Mouse (Mus musculus) telencephalon, adult 2 months (tissue): ENCODE data around the gene Plekhg4.

Experiments used
- DNase-seq: peaks from one replicate; pipeline ENCODE4 v3.0.0-alpha.2; 2011; ENCODE audit warnings: low read depth, low spot score

Plekhg4 gene

DNA sequence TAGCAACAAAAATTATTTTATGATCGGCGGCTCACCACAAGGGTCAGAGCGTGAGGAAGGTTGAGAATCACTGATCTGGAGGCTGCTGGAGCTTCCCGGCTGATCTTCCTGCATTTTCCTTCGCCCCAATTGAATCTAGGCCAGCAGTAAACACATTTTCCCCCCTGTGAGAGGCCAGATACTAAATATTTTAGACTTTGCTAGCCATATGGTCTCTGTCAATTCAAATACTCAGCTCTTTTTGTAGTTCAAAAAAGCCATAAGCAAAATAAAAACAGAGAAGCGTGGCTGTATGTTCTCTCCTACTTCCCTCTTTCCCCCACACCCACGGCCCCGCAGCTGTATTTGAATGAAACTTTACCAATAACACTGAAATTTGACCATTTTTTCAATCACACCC lies 30.4 kb downstream of the Plekhg4 start:
- DNase-seq, result no peak

GRCm38 (mm10) chr8:105404496-105404895 lies 31.4 kb downstream of the Plekhg4 start:
- DNase-seq, result no peak

- peak; percentile 13 for DNase-seq
These were observed 33.3 kb downstream of the Plekhg4 start for GRCm38 (mm10) chr8:105406416-105406815.

- DNase-seq, result no peak
These were observed 35.3 kb downstream of the Plekhg4 start for GRCm38 (mm10) chr8:105408331-105408730.

DNA sequence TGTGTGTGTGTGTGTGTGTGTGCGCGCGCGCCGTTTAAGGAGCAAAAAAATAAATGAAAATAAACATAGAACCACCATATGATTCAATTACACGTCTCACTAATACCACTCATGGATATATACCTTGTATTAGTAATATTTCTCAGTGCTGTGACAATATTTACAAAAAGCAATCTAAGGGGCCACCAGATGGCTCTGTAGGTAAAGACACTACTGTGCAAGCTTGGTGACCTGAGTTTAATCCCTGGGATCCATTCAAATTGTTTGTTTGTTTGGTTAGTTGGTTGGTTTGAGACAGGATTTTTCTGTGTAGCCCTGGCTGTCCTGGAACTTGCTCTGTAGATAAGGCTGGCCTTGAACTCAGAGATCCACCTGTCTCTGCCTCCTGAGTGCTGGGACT lies 36.9 kb downstream of the Plekhg4 start:
- no peak for DNase-seq

DNA sequence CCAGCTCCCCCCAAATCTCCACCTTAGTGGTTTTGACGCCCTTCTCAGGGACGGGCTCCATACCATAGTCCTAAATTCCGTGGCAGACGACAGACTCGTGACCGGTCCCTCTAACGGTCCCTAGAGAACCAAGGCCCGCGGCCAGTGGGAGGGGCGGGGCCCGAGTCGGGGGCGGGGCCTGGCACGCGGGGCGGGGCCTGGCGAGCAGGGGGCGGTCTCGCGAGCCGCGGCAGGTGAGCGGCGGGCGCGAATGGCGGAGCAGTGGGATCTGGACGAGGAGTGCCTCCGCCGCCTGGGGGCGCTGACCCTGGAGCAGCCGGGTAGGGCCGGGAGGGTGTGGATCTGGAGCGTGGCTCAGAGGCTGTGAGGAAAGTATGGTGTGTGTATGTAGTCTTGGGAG lies 40.3 kb downstream of the Plekhg4 start, which contains the start of the genes Kctd19 and Lrrc36:
Kctd19 (minus strand) TSS at position 112 of the 400 bp plus-strand sequence.
Lrrc36 (plus strand) TSS at position 181 of the 400 bp plus-strand sequence.
- no peak for DNase-seq

DNA sequence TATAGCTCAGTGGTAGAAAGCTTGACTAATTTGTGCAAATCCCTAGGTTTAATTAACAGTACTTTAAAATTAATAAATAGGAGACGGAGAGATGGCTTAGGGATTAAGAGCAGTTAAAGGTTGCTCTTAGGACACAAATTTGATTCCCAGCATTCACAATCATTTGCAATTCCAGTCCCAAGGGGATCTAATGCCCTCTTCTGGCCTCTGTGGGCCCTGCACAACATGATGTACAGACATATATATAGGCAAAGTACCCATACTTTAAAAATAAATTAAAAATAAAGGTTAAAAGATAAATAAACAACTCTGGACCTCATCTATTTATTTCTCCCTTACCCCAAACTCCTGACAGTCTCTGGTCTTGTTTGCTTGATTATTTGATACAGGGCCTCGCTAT lies 45.9 kb downstream of the Plekhg4 start:
- no peak for DNase-seq

DNA sequence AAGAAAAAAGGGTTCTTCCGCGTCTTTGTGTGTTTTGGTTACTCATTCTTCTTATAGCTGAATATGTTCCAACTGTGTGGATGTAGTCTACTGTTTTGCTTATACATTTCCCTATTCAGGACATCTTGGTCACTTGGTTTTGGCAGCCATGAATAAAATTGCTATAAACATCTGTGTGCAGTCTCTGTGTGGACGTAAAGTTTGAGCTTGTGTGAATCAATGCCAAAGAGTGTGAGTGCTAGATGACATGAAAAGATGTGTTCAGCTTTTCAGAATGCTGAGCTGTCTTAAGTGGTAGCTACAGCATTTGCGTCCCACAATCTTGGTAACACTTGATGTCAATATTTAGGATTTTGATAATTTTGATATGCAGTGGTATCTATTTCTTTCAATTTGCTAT lies 46.7 kb downstream of the Plekhg4 start:
- no peak for DNase-seq

- no peak for DNase-seq
These were observed 48.9 kb downstream of the Plekhg4 start for GRCm38 (mm10) chr8:105422006-105422405.

GRCm38 (mm10) chr8:105426878-105427277 lies 53.8 kb downstream of the Plekhg4 start:
- DNase-seq, result no peak

DNA sequence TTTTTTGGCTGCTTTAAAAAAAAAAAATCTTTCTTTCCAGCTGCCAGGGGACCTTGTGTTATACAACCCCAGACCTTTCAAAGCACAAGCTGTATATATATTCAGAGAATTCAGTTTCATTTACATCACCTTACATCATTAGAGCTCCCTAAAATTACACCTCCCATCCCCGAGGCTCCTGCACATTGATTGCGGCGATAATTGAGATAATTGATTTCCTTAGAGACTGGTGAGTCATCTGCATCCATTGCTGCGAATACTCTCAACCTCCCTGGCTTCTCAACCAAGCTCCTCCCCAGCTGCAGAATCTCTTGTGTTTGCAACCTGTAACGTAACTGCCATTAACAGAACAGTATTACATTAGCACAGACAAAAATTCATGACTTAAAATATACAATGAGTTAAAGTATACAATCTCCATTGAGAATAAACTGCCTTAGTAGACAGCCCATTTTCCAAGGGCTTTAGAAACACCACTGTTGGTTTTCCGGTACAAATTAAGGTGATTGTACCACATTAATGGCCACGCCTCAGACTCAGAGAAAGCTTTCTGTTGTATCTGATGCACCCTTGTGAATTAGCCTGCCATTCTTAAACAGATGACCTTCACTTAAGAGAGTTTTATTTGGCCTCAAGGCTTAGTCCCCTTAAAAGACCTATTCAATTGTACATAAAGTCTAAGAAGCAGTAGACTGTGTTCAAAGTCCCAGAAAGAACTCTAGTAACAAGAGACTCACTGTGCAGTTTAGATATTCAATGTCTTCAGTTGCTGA lies 58.9 kb downstream of the Plekhg4 start:
- DNase-seq, result no peak
